Mouse (Mus musculus) erythroblast, adult 5-6 weeks (primary cell): ENCODE data around the gene Lrrc75b. TPM values are rescaled to one million over a fixed set of nuclear protein-coding genes. Genes with fewer than 3 reads are reported as not detected.
A peak's percentile ranks its signal among the peaks of the same experiment; 100 is the strongest.
"Not testable (repeated sequence)": the region's sequence is repeated elsewhere in the genome, so short reads cannot be mapped to it uniquely, and the experiment has no call there.

Experiments
- ATAC-seq: replicated peaks from 2 replicates; pipeline ENCODE4 v1.8.0; 2016; ENCODE audit warnings: moderate number of reproducible peaks, mild to moderate bottlenecking, moderate TSS enrichment, inconsistent platforms; ENCODE audit not compliant: poor library complexity, low FRiP score, severe bottlenecking
- total RNA-seq, 2 experiments: library from RNA; stranded (forward) in 1 of 2; stranded (reverse) in 1 of 2; fragments of 150-400 nt in 1 of 2; fragments of 200-764, 138-1000 nt in 1 of 2; gene quantifications; 2 replicates each; pipeline versions ENCODE4 v1.2.3 to v1.2.4; 2015 to 2017; ENCODE audit warnings: low replicate concordance in 2 of 2

The Lrrc75b gene
- total RNA-seq, 2 experiments from 2014 or later, result not detected

GRCm38 (mm10) chr10:75568851-75569250, 8.7 kb upstream of the Lrrc75b start:
- ATAC-seq, result no peak

- ATAC-seq, result no peak
These were observed 8.3 kb upstream of the Lrrc75b start for GRCm38 (mm10) chr10:75568441-75568840.

GRCm38 (mm10) chr10:75568029-75568428, 7.9 kb upstream of the Lrrc75b start:
- ATAC-seq, result no peak

GRCm38 (mm10) chr10:75566765-75567164, 6.6 kb upstream of the Lrrc75b start:
- ATAC-seq, result not testable (repeated sequence)

GRCm38 (mm10) chr10:75566321-75566720, 6.2 kb upstream of the Lrrc75b start:
- no peak for ATAC-seq

GRCm38 (mm10) chr10:75565906-75566305, 5.8 kb upstream of the Lrrc75b start:
- no peak for ATAC-seq

- no peak for ATAC-seq
These were observed 5.3 kb upstream of the Lrrc75b start for GRCm38 (mm10) chr10:75565436-75565835.

GRCm38 (mm10) chr10:75564687-75565265, 4.6 kb upstream of the Lrrc75b start:
- no peak for ATAC-seq

GRCm38 (mm10) chr10:75562596-75562995, 2.5 kb upstream of the Lrrc75b start:
- no peak for ATAC-seq

GRCm38 (mm10) chr10:75561071-75561654, 1.0 kb upstream of the Lrrc75b start, which contains the start of gene Ggt1:
TSS of gene Ggt1 (plus strand) at chr10:75561604.
- no peak for ATAC-seq

GRCm38 (mm10) chr10:75560549-75560899, 394 bp upstream of the Lrrc75b start:
- ATAC-seq, result no peak

- no peak for ATAC-seq
These were observed 972 bp downstream of the Lrrc75b start for GRCm38 (mm10) chr10:75559041-75559675.

- ATAC-seq, result no peak
These were observed 1.6 kb downstream of the Lrrc75b start for GRCm38 (mm10) chr10:75558515-75558914.

- ATAC-seq, result no peak
These were observed 4.1 kb downstream of the Lrrc75b start for GRCm38 (mm10) chr10:75556026-75556425.

- no peak for ATAC-seq
These were observed 4.6 kb downstream of the Lrrc75b start for GRCm38 (mm10) chr10:75555557-75555956.

- peak; percentile 58 for ATAC-seq
These were observed 6.0 kb downstream of the Lrrc75b start for GRCm38 (mm10) chr10:75554090-75554489.

GRCm38 (mm10) chr10:75552701-75553450, 7.3 kb downstream of the Lrrc75b start:
- no peak for ATAC-seq

GRCm38 (mm10) chr10:75552106-75552505, 8.0 kb downstream of the Lrrc75b start:
- ATAC-seq, result no peak

- ATAC-seq, result no peak
These were observed 9.0 kb downstream of the Lrrc75b start for GRCm38 (mm10) chr10:75551175-75551574.

GRCm38 (mm10) chr10:75549886-75550285, 10.2 kb downstream of the Lrrc75b start:
- ATAC-seq, result no peak

- no peak for ATAC-seq
These were observed 11.6 kb downstream of the Lrrc75b start for GRCm38 (mm10) chr10:75548486-75548885.
